Mouse (Mus musculus): ENCODE data around the gene Ppp1r15a.
"Not testable (repeated sequence)": the region's sequence is repeated elsewhere in the genome, so short reads cannot be mapped to it uniquely, and the experiment has no call there.

The Ppp1r15a gene

GRCm38 (mm10) chr7:45516846-45517245 is 9.2 kb downstream of the Ppp1r15a start:
- DNase-seq: not testable (repeated sequence)

GRCm38 (mm10) chr7:45515436-45515835 is 10.6 kb downstream of the Ppp1r15a start:
- DNase-seq: no peak

DNA sequence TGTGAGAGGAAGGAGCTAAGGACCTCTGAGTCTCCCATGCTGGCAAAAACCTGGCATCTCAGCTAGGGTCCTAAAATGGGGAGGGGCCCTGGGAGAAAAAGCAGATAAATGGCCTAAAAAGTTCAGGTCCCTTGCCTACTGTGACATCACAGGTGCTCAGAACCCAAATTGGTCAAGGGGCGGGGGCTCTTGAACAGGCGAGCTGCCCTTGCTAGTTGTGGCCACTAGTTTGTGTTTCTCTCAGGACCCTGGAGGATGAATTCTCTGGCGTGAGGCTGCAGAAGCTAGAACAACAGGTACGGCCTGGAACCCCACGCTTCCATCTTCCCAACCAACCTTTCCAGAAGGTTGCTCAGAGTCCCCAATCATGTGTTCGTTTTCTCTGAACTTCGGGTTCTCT is 11.7 kb downstream of the Ppp1r15a start:
- DNase-seq: no peak

- DNase-seq: peak; percentile 94
These were observed 15.9 kb downstream of the Ppp1r15a start, which contains the start of gene Nucb1 for GRCm38 (mm10) chr7:45509912-45510787. Gene Nucb1 (minus strand): TSS chr7:45510406.

DNA sequence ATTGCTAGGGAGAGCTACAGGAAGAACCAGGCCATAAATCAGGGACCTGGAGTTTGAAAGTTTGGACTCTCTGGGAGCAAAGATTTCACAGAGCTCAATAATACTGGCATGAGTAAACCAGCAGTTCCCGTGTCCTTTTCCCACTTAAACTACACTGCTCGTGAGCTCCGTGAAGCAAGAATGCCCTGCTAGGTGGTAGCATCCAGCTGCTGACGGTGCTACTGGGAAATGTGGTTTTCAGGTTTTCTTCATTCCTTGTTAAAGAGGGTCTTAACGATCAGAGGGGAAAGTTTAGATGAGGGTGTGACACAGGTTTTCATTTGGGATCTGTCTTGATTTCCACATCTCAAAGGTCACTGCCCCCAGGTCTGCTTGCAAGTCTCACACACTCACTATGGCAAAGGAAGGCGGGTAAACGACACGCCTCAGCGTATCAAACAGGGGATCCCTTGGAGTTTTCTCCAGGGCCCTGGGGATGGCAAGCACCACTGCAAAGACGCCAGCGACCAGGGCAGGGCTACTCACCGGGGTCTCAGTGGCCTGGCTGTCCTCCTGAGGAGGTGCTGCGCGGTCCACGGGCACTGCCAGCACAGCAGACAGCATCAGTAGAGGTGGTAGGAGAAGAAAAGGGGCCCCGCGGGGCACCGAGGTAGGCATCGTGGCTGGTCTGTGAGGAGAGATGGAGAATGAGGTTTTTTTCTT is 16.7 kb downstream of the Ppp1r15a start:
- peak; percentile 23 for DNase-seq

DNA sequence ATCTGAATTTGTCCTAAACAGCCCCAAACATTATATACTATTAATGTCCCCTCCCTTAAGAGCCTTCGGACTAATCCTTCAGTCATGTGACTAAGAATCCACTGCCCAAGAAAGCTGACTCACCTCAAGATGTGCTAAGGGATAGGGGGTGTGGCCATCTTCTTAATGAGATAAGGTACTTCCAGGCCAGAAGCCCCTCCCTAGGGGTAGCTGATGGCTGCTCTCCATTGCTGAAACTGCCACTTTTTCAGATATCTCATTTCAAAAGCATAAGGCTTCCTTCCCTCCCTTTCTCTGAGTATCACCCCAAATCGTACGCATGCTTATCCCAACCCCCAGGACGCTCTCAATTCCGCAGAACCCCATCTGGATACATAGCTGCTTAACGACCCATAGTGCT is 17.5 kb downstream of the Ppp1r15a start:
- no peak for DNase-seq

DNA sequence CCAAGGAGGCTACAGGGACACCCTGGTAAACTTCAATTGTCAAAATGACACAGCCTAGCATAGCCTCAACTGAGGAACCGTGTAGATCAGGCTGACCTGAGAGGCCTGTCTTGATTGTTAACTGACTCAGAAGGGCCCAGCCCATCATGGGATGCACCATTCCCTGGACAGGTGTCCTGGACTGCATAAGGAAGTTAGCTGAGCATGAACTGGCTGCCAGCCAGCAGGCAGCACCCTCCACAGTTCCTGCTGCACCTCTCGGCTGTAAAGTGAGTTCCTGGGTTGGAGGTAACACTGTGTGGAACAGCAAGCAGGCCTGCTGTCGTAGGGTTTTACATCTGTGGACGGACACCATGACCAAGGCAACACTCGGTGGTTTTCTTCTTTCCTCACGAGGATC is 18.5 kb downstream of the Ppp1r15a start:
- no peak for DNase-seq

- DNase-seq: no peak
These were observed 27.6 kb downstream of the Ppp1r15a start for GRCm38 (mm10) chr7:45498427-45498826.

DNA sequence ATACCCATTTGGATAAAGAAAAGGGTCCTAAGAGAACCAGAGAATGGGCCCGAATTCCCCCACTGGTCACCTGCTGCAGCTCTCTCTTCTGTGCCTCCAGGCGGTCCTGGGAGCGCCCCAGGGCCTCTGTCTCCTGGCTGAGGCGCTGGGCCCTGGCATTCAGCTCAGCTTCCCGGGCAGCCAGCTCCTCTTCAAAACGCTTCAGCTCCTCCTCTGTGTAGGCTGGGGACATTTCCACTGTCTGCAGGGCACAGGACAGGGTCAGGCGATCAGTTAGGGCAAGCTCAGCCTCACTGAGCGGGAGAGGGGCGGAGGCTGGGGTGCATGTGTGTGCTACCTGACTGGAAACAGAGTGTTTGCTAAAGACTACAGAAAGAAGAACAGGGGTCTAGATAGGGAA is 31.5 kb downstream of the Ppp1r15a start:
- no peak for DNase-seq

DNA sequence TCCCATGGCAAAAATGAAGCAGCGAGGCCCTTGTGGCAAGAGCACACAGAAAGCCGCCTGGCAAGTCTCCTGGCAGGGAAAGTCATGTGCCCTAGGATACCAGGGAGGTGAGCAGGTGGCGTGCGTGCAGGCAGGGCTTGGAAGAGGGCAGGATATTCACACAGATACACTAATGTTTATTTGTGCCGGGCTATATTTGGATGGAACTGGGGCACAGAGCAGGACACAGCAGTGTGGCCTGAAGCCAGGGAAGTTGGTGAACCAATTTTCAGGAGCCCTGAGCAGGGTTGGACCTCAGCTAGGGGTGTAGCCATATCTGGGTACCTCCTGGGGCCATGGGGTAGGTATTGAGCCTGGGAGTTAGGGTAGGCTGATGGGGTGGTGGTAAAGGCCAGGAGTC is 33.1 kb downstream of the Ppp1r15a start:
- no peak for DNase-seq

- DNase-seq: no peak
These were observed 33.7 kb downstream of the Ppp1r15a start for GRCm38 (mm10) chr7:45492225-45492844.

GRCm38 (mm10) chr7:45491264-45491663 is 34.8 kb downstream of the Ppp1r15a start:
- no peak for DNase-seq

DNA sequence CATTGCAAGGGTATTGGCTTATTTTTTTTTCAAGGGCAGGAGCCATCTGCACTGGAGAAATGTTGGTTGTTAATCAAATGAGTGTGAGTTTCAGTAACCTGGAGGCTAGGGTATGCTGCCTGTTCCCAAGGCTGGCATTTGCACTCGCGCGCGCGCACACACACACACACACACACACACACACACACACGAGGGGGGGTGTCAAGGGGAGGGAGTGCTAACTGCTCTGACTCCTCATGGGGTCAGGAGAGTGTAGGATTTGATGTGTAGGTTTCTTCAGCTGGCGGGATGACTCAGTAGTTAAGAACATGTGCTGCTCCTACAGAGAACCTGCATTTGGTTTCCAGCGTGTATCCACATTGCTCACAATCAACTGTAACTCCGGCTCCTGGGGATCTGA is 35.2 kb downstream of the Ppp1r15a start:
- DNase-seq: no peak

DNA sequence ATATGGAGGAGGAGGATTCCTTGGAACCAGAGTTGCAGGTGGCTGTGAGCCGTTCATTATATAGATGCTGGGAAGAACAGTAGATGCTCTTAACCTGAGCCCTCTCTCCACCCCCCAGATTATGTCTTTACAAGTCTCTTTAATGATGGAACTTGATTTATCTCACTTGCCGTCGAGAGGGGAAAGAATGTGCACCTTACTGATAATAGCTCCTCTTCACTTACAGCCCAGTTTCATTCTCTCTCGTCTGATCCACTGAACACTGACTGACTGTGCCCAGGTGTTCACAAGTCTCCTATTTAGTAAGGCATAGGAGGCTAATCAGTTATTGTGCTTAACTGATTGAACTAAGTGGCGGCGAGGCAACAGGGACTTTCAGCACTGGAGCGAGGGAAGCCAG is 36.5 kb downstream of the Ppp1r15a start:
- no peak for DNase-seq

GRCm38 (mm10) chr7:45488293-45489204 is 37.5 kb downstream of the Ppp1r15a start, which contains the start of gene Dhdh:
Gene Dhdh (minus strand): TSS chr7:45488805.
- DNase-seq: peak; percentile 38

GRCm38 (mm10) chr7:45487861-45488292 is 38.2 kb downstream of the Ppp1r15a start:
- no peak for DNase-seq

GRCm38 (mm10) chr7:45486761-45487415 is 39.2 kb downstream of the Ppp1r15a start, which contains the start of gene Gm45808:
Gene Gm45808 (minus strand): TSS chr7:45486811.
- no peak for DNase-seq

DNA sequence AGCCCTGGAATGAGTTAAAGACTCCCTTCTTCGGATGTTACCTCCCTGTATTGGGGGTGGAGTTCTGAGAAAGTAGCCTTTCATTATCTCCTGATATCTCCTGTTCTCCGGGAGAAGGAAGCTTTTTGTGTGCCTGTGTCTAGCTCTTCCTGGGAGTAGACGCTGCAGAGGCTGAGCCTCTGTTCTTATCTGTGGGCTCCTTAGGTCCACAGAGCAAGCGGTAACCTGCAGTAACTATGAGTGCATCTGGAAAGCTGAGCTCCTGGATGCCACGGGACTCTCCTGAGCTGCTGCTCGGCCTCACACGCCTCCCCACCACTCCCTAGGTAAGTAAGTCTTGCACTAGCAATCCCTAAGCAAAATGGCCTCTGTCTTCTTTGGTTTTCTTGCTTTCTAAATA is 39.9 kb downstream of the Ppp1r15a start:
- no peak for DNase-seq

DNA sequence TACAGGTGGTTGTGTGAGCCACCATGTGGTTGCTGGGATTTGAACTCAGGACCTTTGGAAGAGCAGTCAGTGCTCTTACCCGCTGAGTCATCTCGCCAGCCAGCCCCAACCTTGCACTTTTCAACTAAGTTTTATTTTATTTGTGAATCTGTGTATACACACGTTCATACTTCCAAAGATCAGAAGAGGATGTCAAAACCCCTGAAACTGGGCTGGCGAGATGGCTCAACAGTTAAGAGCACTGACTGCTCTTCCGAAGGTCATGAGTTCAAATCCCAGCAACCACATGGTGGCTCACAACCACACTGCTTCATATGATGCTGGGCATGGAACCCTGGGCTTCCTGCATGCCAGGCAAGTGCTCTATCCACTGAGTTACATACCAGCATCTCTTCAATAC is 41.1 kb downstream of the Ppp1r15a start:
- not testable (repeated sequence) for DNase-seq

- no peak for DNase-seq
These were observed 43.9 kb downstream of the Ppp1r15a start for GRCm38 (mm10) chr7:45482166-45482565.

- DNase-seq: peak; percentile 75
These were observed 44.6 kb downstream of the Ppp1r15a start, which contains the start of gene Tulp2 for GRCm38 (mm10) chr7:45481374-45481927. Gene Tulp2 (plus strand): TSS chr7:45481877.

All from thymus, postnatal 25 days (tissue).